In the genomic region with DNA sequence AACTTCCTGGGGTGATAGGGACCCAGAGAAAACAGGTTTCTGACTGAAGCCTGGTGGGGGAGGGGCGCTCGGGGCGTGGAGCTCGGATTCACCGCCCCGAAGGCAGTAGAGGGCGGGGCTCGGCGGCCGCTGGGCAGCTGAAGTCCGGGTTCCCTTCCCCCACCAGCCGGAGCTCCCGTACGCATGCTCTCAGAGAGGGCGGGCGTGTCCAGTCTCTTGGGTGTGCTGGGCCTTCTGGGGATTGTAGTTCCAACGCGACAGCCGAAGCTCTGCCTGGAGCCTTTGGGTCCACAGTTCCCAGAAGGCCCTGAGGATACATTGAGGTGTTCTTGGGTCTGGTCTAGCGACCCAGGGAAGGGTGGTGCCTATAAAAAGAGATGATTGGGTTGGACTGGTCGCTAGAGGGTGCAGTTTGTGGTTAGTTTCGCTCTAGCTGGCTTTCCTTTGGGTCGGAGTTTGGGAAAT, we compare ENCODE assay signal across 8 mouse cellular contexts. TPM values are rescaled to one million over a fixed set of nuclear protein-coding genes. Genes with fewer than 3 reads are reported as not detected.
A peak's percentile ranks its signal among the peaks of the same experiment; 100 is the strongest.
DNase-seq lines count a peak whose midpoint lies in the region; ATAC-seq lines count a peak whose summit lies in the region.

No protein-coding gene starts in this region.

- H3K27me3 ChIP-seq in heart, embryonic 13.5 days (replicated peaks) = no peaks in the 10 kb centered on the region
- H3K27me3 ChIP-seq in liver, embryonic 12.5 days (replicated peaks) = no peaks in the 10 kb centered on the region
- H3K27me3 ChIP-seq in stomach, embryonic 15.5 days (replicated peaks) = no peaks in the 10 kb centered on the region

- WGBS in heart, embryonic 13.5 days = 0% methylated on average over 23 of the region's 23 CpGs
- WGBS in liver, embryonic 12.5 days (ENCODE audit: insufficient replicate concordance) = under 1% methylated on average over 23 of the region's 23 CpGs
- WGBS in stomach, embryonic 15.5 days = under 1% methylated on average over 23 of the region's 23 CpGs

- H3K4me1 ChIP-seq in heart, embryonic 13.5 days = peaks cover 35% of the 10 kb centered on the region
- peaks cover 61% of the 10 kb centered on the region for H3K4me1 ChIP-seq in liver, embryonic 12.5 days
- peaks cover 17% of the 10 kb centered on the region for H3K4me1 ChIP-seq in stomach, embryonic 15.5 days

- H3K36me3 ChIP-seq in heart, embryonic 13.5 days = peaks cover 23% of the 10 kb centered on the region
- H3K36me3 ChIP-seq in liver, embryonic 12.5 days = peaks cover 30% of the 10 kb centered on the region
- H3K36me3 ChIP-seq in stomach, embryonic 15.5 days = peaks cover 12% of the 10 kb centered on the region

- peak overlapping the region; percentile 95 for H3K27ac ChIP-seq in heart, embryonic 13.5 days (replicated peaks)
- peak overlapping the region; percentile 95 for H3K27ac ChIP-seq in liver, embryonic 12.5 days
- H3K27ac ChIP-seq in stomach, embryonic 15.5 days = peak overlapping the region; percentile 97

- H3K9ac ChIP-seq in heart, embryonic 13.5 days = peak overlapping the region; percentile 91
- peak overlapping the region; percentile 92 for H3K9ac ChIP-seq in liver, embryonic 12.5 days
- peak overlapping the region; percentile 78; the same call in 1 of the 2 replicates for H3K9ac ChIP-seq in stomach, embryonic 15.5 days

- H3K4me3 ChIP-seq in heart, embryonic 13.5 days = peak overlapping the region; percentile 79
- H3K4me3 ChIP-seq in liver, embryonic 12.5 days = peak overlapping the region; percentile 86
- peak overlapping the region; percentile 88 for H3K4me3 ChIP-seq in stomach, embryonic 15.5 days (replicated peaks)

- H3K4me2 ChIP-seq in heart, embryonic 13.5 days = peak overlapping the region; percentile 77
- H3K4me2 ChIP-seq in liver, embryonic 12.5 days = peak overlapping the region; percentile 76
- peak overlapping the region; percentile 60 for H3K4me2 ChIP-seq in stomach, embryonic 15.5 days

- peak; percentile 78 for ATAC-seq in erythroid progenitor cell, adult 5-6 weeks (replicated peaks; ENCODE audit: low FRiP score, poor library complexity, severe bottlenecking)
- ATAC-seq in heart, embryonic 13.5 days (ENCODE audit: extremely low read depth, insufficient number of reproducible peaks, low FRiP score, low TSS enrichment) = peak; percentile 82
- ATAC-seq in liver, embryonic 12.5 days = peak; percentile 91
- ATAC-seq in stomach, embryonic 15.5 days (ENCODE audit: insufficient read depth, low FRiP score, low read depth) = peak; percentile 94

- peak; percentile 98 for DNase-seq in CD4-positive helper T cell, adult 2 months (ENCODE audit: low read depth, low spot score)
- peak; percentile 95 for DNase-seq in brain, embryonic 18.5 days (ENCODE audit: low read depth, low spot score)
- peak; percentile 100 for DNase-seq in kidney, postnatal 10 days
- DNase-seq in natural killer cell, adult 2 months (ENCODE audit: low spot score in 2 of 2) = peak; percentile 97

- H3K9me3 ChIP-seq in heart, embryonic 13.5 days = no peaks in the 10 kb centered on the region
- H3K9me3 ChIP-seq in liver, embryonic 12.5 days (replicated peaks) = no peaks in the 10 kb centered on the region
- H3K9me3 ChIP-seq in stomach, embryonic 15.5 days = no peaks in the 10 kb centered on the region

RNA-seq across cellular contexts. Expression of a gene that starts 1.0 kb away (rescaled TPM):
- total RNA-seq in erythroid progenitor cell, adult 5-6 weeks (2015; ENCODE audit: low replicate concordance) = 9.0 and 9.2 TPM in 2 replicates
- 14.8 and 19.6 TPM in 2 replicates for total RNA-seq in erythroid progenitor cell, adult 5-6 weeks (2017; ENCODE audit: low replicate concordance)
- polyA plus RNA-seq in heart, embryonic 13.5 days (2015; fragmentation: Nextera tagmentation; extraction: Ambion mirVana) = 21.1 and 23.2 TPM in 2 replicates
- 24.6 and 26.3 TPM in 2 replicates for polyA plus RNA-seq in liver, embryonic 12.5 days (2016; fragmentation: Nextera tagmentation; extraction: Ambion mirVana)
- 29.3 and 35.1 TPM in 2 replicates for polyA plus RNA-seq in stomach, embryonic 15.5 days (2015; fragmentation: Nextera tagmentation; extraction: Ambion mirVana)

RNA-seq across cellular contexts. Expression of a gene that starts 12.2 kb away (rescaled TPM):
- total RNA-seq in erythroid progenitor cell, adult 5-6 weeks (2015; ENCODE audit: low replicate concordance) = 1.7 and 6.8 TPM in 2 replicates
- total RNA-seq in erythroid progenitor cell, adult 5-6 weeks (2017; ENCODE audit: low replicate concordance) = 5.5 and 7.0 TPM in 2 replicates
- 32.3 and 37.1 TPM in 2 replicates for polyA plus RNA-seq in heart, embryonic 13.5 days (2015; fragmentation: Nextera tagmentation; extraction: Ambion mirVana)
- 19.5 and 20.9 TPM in 2 replicates for polyA plus RNA-seq in liver, embryonic 12.5 days (2016; fragmentation: Nextera tagmentation; extraction: Ambion mirVana)
- 35.3 and 36.7 TPM in 2 replicates for polyA plus RNA-seq in stomach, embryonic 15.5 days (2015; fragmentation: Nextera tagmentation; extraction: Ambion mirVana)

RNA-seq across cellular contexts. Expression of a gene that starts 24.6 kb away (rescaled TPM):
- 0.36 and 0.42 TPM in 2 replicates for total RNA-seq in erythroid progenitor cell, adult 5-6 weeks (2015; ENCODE audit: low replicate concordance)
- total RNA-seq in erythroid progenitor cell, adult 5-6 weeks (2017; ENCODE audit: low replicate concordance) = 1.4 and 5.1 TPM in 2 replicates
- polyA plus RNA-seq in heart, embryonic 13.5 days (2015; fragmentation: Nextera tagmentation; extraction: Ambion mirVana) = 2.0 and 2.1 TPM in 2 replicates
- polyA plus RNA-seq in liver, embryonic 12.5 days (2016; fragmentation: Nextera tagmentation; extraction: Ambion mirVana) = 0.91 and 1.2 TPM in 2 replicates
- 3.1 and 3.5 TPM in 2 replicates for polyA plus RNA-seq in stomach, embryonic 15.5 days (2015; fragmentation: Nextera tagmentation; extraction: Ambion mirVana)

RNA-seq across cellular contexts. Expression of a gene that starts 26.7 kb away (rescaled TPM):
- 538 and 642 TPM in 2 replicates for total RNA-seq in erythroid progenitor cell, adult 5-6 weeks (2015; ENCODE audit: low replicate concordance)
- total RNA-seq in erythroid progenitor cell, adult 5-6 weeks (2017; ENCODE audit: low replicate concordance) = 484 and 602 TPM in 2 replicates
- polyA plus RNA-seq in heart, embryonic 13.5 days (2015; fragmentation: Nextera tagmentation; extraction: Ambion mirVana) = 84.7 and 89.0 TPM in 2 replicates
- 895 and 897 TPM in 2 replicates for polyA plus RNA-seq in liver, embryonic 12.5 days (2016; fragmentation: Nextera tagmentation; extraction: Ambion mirVana)
- polyA plus RNA-seq in stomach, embryonic 15.5 days (2015; fragmentation: Nextera tagmentation; extraction: Ambion mirVana) = 86.6 and 133 TPM in 2 replicates

RNA-seq across cellular contexts. Expression of a gene that starts 27.0 kb away (rescaled TPM):
- total RNA-seq in erythroid progenitor cell, adult 5-6 weeks (2015; ENCODE audit: low replicate concordance) = not detected in 2 replicates
- 0.08 and 0.13 TPM in 2 replicates for total RNA-seq in erythroid progenitor cell, adult 5-6 weeks (2017; ENCODE audit: low replicate concordance)
- polyA plus RNA-seq in heart, embryonic 13.5 days (2015; fragmentation: Nextera tagmentation; extraction: Ambion mirVana) = 0.13 and 0.23 TPM in 2 replicates
- polyA plus RNA-seq in liver, embryonic 12.5 days (2016; fragmentation: Nextera tagmentation; extraction: Ambion mirVana) = 0.11 and 0.12 TPM in 2 replicates
- 0.45 and 0.58 TPM in 2 replicates for polyA plus RNA-seq in stomach, embryonic 15.5 days (2015; fragmentation: Nextera tagmentation; extraction: Ambion mirVana)

Comparison
In these comparisons a context has a peak if more than half of its experiments do, and no peak if none do; other contexts are left out.
1. Peak in every context shown above with its lines: DNase-seq, ATAC-seq, H3K4me3 ChIP-seq and H3K27ac ChIP-seq.